8 mouse cellular contexts compared by ENCODE assay signal in the genomic region with DNA sequence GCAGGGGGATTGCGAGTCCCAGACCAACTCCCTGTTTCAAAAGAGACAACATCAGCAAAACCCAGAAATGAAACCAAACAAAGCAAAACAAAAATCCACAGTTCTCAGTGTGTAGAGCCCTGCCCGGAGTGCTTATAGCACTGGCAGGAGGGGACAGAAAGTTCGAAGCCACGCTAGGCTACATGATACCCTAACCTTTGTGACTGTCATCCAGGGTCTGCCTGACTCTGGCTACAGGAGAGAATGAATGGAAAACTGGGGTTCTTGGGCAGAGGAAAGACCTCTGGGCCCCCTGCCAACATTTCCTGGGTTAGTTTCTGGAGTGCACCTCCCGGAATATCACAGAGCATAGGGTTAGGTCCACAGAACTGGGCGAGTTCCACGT. TPM values are rescaled to one million over a fixed set of nuclear protein-coding genes. Genes with fewer than 3 reads are reported as not detected.
DNase-seq lines count a peak whose midpoint lies in the region; ATAC-seq and TF ChIP-seq lines count a peak whose summit lies in the region.

No protein-coding gene starts in this region.

- ATAC-seq in hindbrain, postnatal 0 days: peak; percentile 16; the same call in 1 of the 2 replicates

- DNase-seq in adrenal gland, postnatal 10 days: peak; percentile 47
- DNase-seq in adrenal gland, postnatal 25 days: no peak
- no peak for DNase-seq in CH12.LX (ENCODE audit: extremely low read depth)
- no peak for DNase-seq in hindbrain, postnatal 0 days (ENCODE audit: low spot score)
- DNase-seq in lung, postnatal 14 days: peak; percentile 28
- DNase-seq in Muller cell, postnatal 12 days (ENCODE audit: inconsistent ontology term): no peak
- DNase-seq in urinary bladder, postnatal 10 days (ENCODE audit: low spot score): no peak

- no peak for TF ChIP-seq RAD21 in CH12.LX (IDR thresholded peaks at IDR 0.05; ENCODE audit: low read depth, low read length)

- no peaks in the 10 kb centered on the region for H3K79me2 ChIP-seq in CH12.LX (replicated peaks; ENCODE audit: control insufficient read depth, extremely low read depth, insufficient read depth, poor library complexity, severe bottlenecking)

- peak overlapping the region; percentile 47 for H3K4me2 ChIP-seq in CH12.LX (ENCODE audit: insufficient read depth, low read depth, poor library complexity, severe bottlenecking)
- H3K4me2 ChIP-seq in hindbrain, postnatal 0 days (ENCODE audit: low read depth, low read length): peak overlapping the region; percentile 94

- dilution Hi-C loops in CH12.LX (cut with MboI; ENCODE audit: extremely low pct_ligation_motif_present, extremely low pct_unique_long_range_greater_than_20kb, low sequenced_read_pairs): no loop called here

- H3K36me3 ChIP-seq in CH12.LX (replicated peaks in 1 of 2; ENCODE audit: control insufficient read depth in 1 of 2, insufficient read depth in 1 of 2, low read length in 1 of 2): peaks cover 9 to 27% of the 10 kb centered on the region in 2 experiments
- H3K36me3 ChIP-seq in hindbrain, postnatal 0 days (ENCODE audit: insufficient read depth, low read length): peaks cover 17% of the 10 kb centered on the region

- no peaks in the 10 kb centered on the region for H3K9me3 ChIP-seq in CH12.LX (replicated peaks; ENCODE audit: low read length)
- H3K9me3 ChIP-seq in hindbrain, postnatal 0 days (ENCODE audit: low read length): no peaks in the 10 kb centered on the region

- H3K27me3 ChIP-seq in CH12.LX (replicated peaks): peaks cover 24% of the 10 kb centered on the region
- 0 out of 2 replicates have a peak, but pooled peaks cover 3% of the 10 kb centered on the region for H3K27me3 ChIP-seq in hindbrain, postnatal 0 days (ENCODE audit: insufficient read depth, low read length)

- TF ChIP-seq POLR2A in CH12.LX (IDR thresholded peaks at IDR 0.05; ENCODE audit: low read depth, low read length): no peak
- no peak for TF ChIP-seq POLR2A in embryonic fibroblast, embryonic 13.5 days (IDR thresholded peaks at IDR 0.05; ENCODE audit: low read depth, low read length)

- WGBS in hindbrain, postnatal 0 days: 53% methylated on average over 7 of the region's 7 CpGs

- peak overlapping the region; percentile 69 to 96 (median 78) for H3K4me3 ChIP-seq in CH12.LX (replicated peaks in 1 of 3; ENCODE audit: low read depth in 2 of 3, low read length in 2 of 3, poor library complexity in 1 of 3)
- H3K4me3 ChIP-seq in embryonic fibroblast, embryonic 13.5 days (ENCODE audit: insufficient read depth, low read length): peak overlapping the region; percentile 61; the same call in 1 of the 2 replicates
- peak overlapping the region; percentile 74 for H3K4me3 ChIP-seq in hindbrain, postnatal 0 days (ENCODE audit: low read length)

- H3K9ac ChIP-seq in CH12.LX (ENCODE audit: insufficient read depth, low read depth): peak overlapping the region; percentile 69
- peak overlapping the region; percentile 86 for H3K9ac ChIP-seq in hindbrain, postnatal 0 days (replicated peaks; ENCODE audit: low read length)

- in situ Hi-C loops in CH12.LX (cut with MboI; ENCODE audit: low pct_ligation_motif_present, low pct_unique_long_range_greater_than_20kb, low sequenced_read_pairs): no loop called here

- TF ChIP-seq EP300 in CH12.LX (IDR thresholded peaks at IDR 0.05; ENCODE audit: low read length): no peak

- peak overlapping the region; percentile 85 for H3K27ac ChIP-seq in CH12.LX (ENCODE audit: insufficient read depth, low read depth)
- peak overlapping the region; percentile 66 for H3K27ac ChIP-seq in embryonic fibroblast, embryonic 13.5 days (ENCODE audit: insufficient read depth, low read length)
- peak overlapping the region; percentile 84 for H3K27ac ChIP-seq in hindbrain, postnatal 0 days

- no peak for TF ChIP-seq CTCF in CH12.LX (conservative IDR thresholded peaks at IDR 0.05 in 1 of 2, IDR thresholded peaks at IDR 0.05 in 1 of 2; ENCODE audit: low read depth in 2 of 2, low read length in 2 of 2)
- TF ChIP-seq CTCF in embryonic fibroblast, embryonic 13.5 days (IDR thresholded peaks at IDR 0.05; ENCODE audit: borderline replicate concordance, insufficient read depth, low read length): no peak
- TF ChIP-seq CTCF in hindbrain, postnatal 0 days (IDR thresholded peaks at IDR 0.05; ENCODE audit: low read depth): no peak

- H3K4me1 ChIP-seq in CH12.LX (ENCODE audit: control insufficient read depth in 1 of 2, insufficient read depth in 2 of 2): peaks cover 17 to 36% of the 10 kb centered on the region in 2 experiments
- no peaks in the 10 kb centered on the region for H3K4me1 ChIP-seq in embryonic fibroblast, embryonic 13.5 days (ENCODE audit: control insufficient read depth, insufficient read depth, low read length)
- H3K4me1 ChIP-seq in hindbrain, postnatal 0 days (ENCODE audit: insufficient read depth, low read length): peaks cover 11% of the 10 kb centered on the region

TF ChIP-seq in CH12.LX, 34 proteins besides CTCF, POLR2A, EP300 and RAD21 (continues in another document):
- TF ChIP-seq POLR2AphosphoS2 (IDR thresholded peaks at IDR 0.05; ENCODE audit: low read depth, low read length): no peak
- TF ChIP-seq MAZ (IDR thresholded peaks at IDR 0.05; ENCODE audit: low read depth, low read length): no peak
- no peak for TF ChIP-seq JUND (conservative IDR thresholded peaks at IDR 0.05; ENCODE audit: low read depth, low read length)
- no peak for TF ChIP-seq ZNF384 (IDR thresholded peaks at IDR 0.05; ENCODE audit: low read depth, low read length)
- TF ChIP-seq ZC3H11A (IDR thresholded peaks at IDR 0.05; ENCODE audit: low read depth, low read length): no peak
- no peak for TF ChIP-seq RCOR1 (conservative IDR thresholded peaks at IDR 0.05; ENCODE audit: low read depth, low read length)
- no peak for TF ChIP-seq BHLHE40 (IDR thresholded peaks at IDR 0.05; ENCODE audit: low read depth, low read length)
- TF ChIP-seq NELFE (IDR thresholded peaks at IDR 0.05; ENCODE audit: low read depth, low read length): no peak
- TF ChIP-seq MXI1 (IDR thresholded peaks at IDR 0.05; ENCODE audit: low read depth, low read length): no peak; the same call in 1 of the 2 replicates
- no peak for TF ChIP-seq JUN (IDR thresholded peaks at IDR 0.05; ENCODE audit: insufficient read depth, low read depth, low read length)
- TF ChIP-seq MAFK (IDR thresholded peaks at IDR 0.05; ENCODE audit: insufficient replicate concordance, low read length): no peak
- TF ChIP-seq TCF12 (IDR thresholded peaks at IDR 0.05; ENCODE audit: low read depth, low read length): no peak
- no peak for TF ChIP-seq MYC (IDR thresholded peaks at IDR 0.05; ENCODE audit: low read depth, low read length)
- TF ChIP-seq UBTF (IDR thresholded peaks at IDR 0.05; ENCODE audit: low read depth, low read length): no peak
- no peak for TF ChIP-seq MAX (IDR thresholded peaks at IDR 0.05; ENCODE audit: low read length)

RNA-seq across cellular contexts. Expression of a gene that starts 0.2 kb away (rescaled TPM):
- 10 to 100 TPM; 17.3 to 24.7 TPM for total RNA-seq in adrenal gland, postnatal 10 days (2021)
- 28.3 and 30.2 TPM in 2 replicates for total RNA-seq in adrenal gland, postnatal 25 days (2021)
- total RNA-seq in CH12.LX (2012; rRNA removed): 11.2 and 17.8 TPM in 2 replicates
- 12.3 and 16.9 TPM in 2 replicates for total RNA-seq in CH12.LX (2014; rRNA removed)
- polyA plus RNA-seq in CH12.LX (2012; ENCODE audit: insufficient read length, low read depth): 34.6 and 36.4 TPM in 2 replicates
- polyA plus RNA-seq in embryonic fibroblast, embryonic 13.5 days (2011; ENCODE audit: insufficient read length, low read depth, missing spikeins): 14.0 and 17.5 TPM in 2 replicates
- total RNA-seq in hindbrain, postnatal 0 days (2014; rRNA removed): 22.4 and 31.5 TPM in 2 replicates
- polyA plus RNA-seq in hindbrain, postnatal 0 days (2015; fragmentation: Nextera tagmentation; extraction: Ambion mirVana): 39.0 and 40.9 TPM in 2 replicates

RNA-seq across cellular contexts. Expression of a gene that starts 0.5 kb away (rescaled TPM):
- 10 to 100 TPM; 15.2 to 26.7 TPM for total RNA-seq in adrenal gland, postnatal 10 days (2021)
- 30.5 and 37.8 TPM in 2 replicates for total RNA-seq in adrenal gland, postnatal 25 days (2021)
- total RNA-seq in CH12.LX (2012; rRNA removed) (3.2 and 4.2 TPM in 2 replicates), CH12.LX (2014; rRNA removed) (5.4 and 5.5 TPM in 2 replicates)
- polyA plus RNA-seq in CH12.LX (2012; ENCODE audit: insufficient read length, low read depth): 2.4 and 3.7 TPM in 2 replicates
- polyA plus RNA-seq in embryonic fibroblast, embryonic 13.5 days (2011; ENCODE audit: insufficient read length, low read depth, missing spikeins): 9.0 and 11.6 TPM in 2 replicates
- 58.5 and 73.9 TPM in 2 replicates for total RNA-seq in hindbrain, postnatal 0 days (2014; rRNA removed)
- 17.7 and 18.6 TPM in 2 replicates for polyA plus RNA-seq in hindbrain, postnatal 0 days (2015; fragmentation: Nextera tagmentation; extraction: Ambion mirVana)

RNA-seq across cellular contexts. Expression of a gene that starts 21.0 kb away (rescaled TPM):
- 1 to 10 TPM; 2.8 to 3.2 TPM for total RNA-seq in adrenal gland, postnatal 10 days (2021)
- 3.2 and 3.6 TPM in 2 replicates for total RNA-seq in adrenal gland, postnatal 25 days (2021)
- total RNA-seq in CH12.LX (2012; rRNA removed) (3.2 and 3.4 TPM in 2 replicates), CH12.LX (2014; rRNA removed) (7.1 and 7.9 TPM in 2 replicates)
- 2.0 and 2.8 TPM in 2 replicates for polyA plus RNA-seq in CH12.LX (2012; ENCODE audit: insufficient read length, low read depth)
- polyA plus RNA-seq in embryonic fibroblast, embryonic 13.5 days (2011; ENCODE audit: insufficient read length, low read depth, missing spikeins): 2.7 and 2.9 TPM in 2 replicates
- total RNA-seq in hindbrain, postnatal 0 days (2014; rRNA removed): 3.0 and 4.5 TPM in 2 replicates
- 2.7 and 2.9 TPM in 2 replicates for polyA plus RNA-seq in hindbrain, postnatal 0 days (2015; fragmentation: Nextera tagmentation; extraction: Ambion mirVana)

RNA-seq across cellular contexts. Expression of a gene that starts 21.8 kb away (rescaled TPM):
- 1 to 10 TPM; 1.1 to 1.8 TPM for total RNA-seq in adrenal gland, postnatal 10 days (2021)
- total RNA-seq in adrenal gland, postnatal 25 days (2021): 2.4 and 2.6 TPM in 2 replicates
- 1.5 and 2.3 TPM in 2 replicates for total RNA-seq in CH12.LX (2012; rRNA removed)
- 1.4 and 1.7 TPM in 2 replicates for total RNA-seq in CH12.LX (2014; rRNA removed)
- 1.6 and 2.3 TPM in 2 replicates for polyA plus RNA-seq in CH12.LX (2012; ENCODE audit: insufficient read length, low read depth)
- 0.75 and 0.86 TPM in 2 replicates for polyA plus RNA-seq in embryonic fibroblast, embryonic 13.5 days (2011; ENCODE audit: insufficient read length, low read depth, missing spikeins)
- total RNA-seq in hindbrain, postnatal 0 days (2014; rRNA removed): 4.2 and 4.3 TPM in 2 replicates
- polyA plus RNA-seq in hindbrain, postnatal 0 days (2015; fragmentation: Nextera tagmentation; extraction: Ambion mirVana): 0.97 and 1.3 TPM in 2 replicates

RNA-seq across cellular contexts. Expression of a gene that starts 27.0 kb away (rescaled TPM):
- total RNA-seq in adrenal gland, postnatal 10 days (2021): 10 to 100 TPM in 1 of 2 experiments, 1 to 10 TPM in 1; 8.7 to 10.8 TPM
- 26.4 and 37.4 TPM in 2 replicates for total RNA-seq in adrenal gland, postnatal 25 days (2021)
- total RNA-seq in CH12.LX (2012; rRNA removed): 1.2 and 1.3 TPM in 2 replicates
- 0.30 and 1.2 TPM in 2 replicates for total RNA-seq in CH12.LX (2014; rRNA removed)
- 0.39 and 0.63 TPM in 2 replicates for polyA plus RNA-seq in CH12.LX (2012; ENCODE audit: insufficient read length, low read depth)
- 16.5 and 26.4 TPM in 2 replicates for polyA plus RNA-seq in embryonic fibroblast, embryonic 13.5 days (2011; ENCODE audit: insufficient read length, low read depth, missing spikeins)
- total RNA-seq in hindbrain, postnatal 0 days (2014; rRNA removed): 5.3 and 5.4 TPM in 2 replicates
- polyA plus RNA-seq in hindbrain, postnatal 0 days (2015; fragmentation: Nextera tagmentation; extraction: Ambion mirVana): 6.2 and 6.6 TPM in 2 replicates

Comparison
In these comparisons a context has a peak if more than half of its experiments do, and no peak if none do; other contexts are left out.
1. DNase-seq: peak in adrenal gland, postnatal 10 days (single experiment) and lung, postnatal 14 days (single experiment); none in adrenal gland, postnatal 25 days (single experiment), CH12.LX (single experiment), hindbrain, postnatal 0 days (single experiment), Muller cell, postnatal 12 days (single experiment) and urinary bladder, postnatal 10 days (single experiment).
2. Peak in every context shown above with its lines, with median percentiles within 50 percentile points of each other: H3K27ac ChIP-seq and H3K4me3 ChIP-seq.